Mouse (Mus musculus): ENCODE data around the gene Wee1. TPM values are rescaled to one million over a fixed set of nuclear protein-coding genes. Genes with fewer than 3 reads are reported as not detected.

Wee1 gene
- polyA plus RNA-seq, 1 experiment, result 4.6 TPM

DNA sequence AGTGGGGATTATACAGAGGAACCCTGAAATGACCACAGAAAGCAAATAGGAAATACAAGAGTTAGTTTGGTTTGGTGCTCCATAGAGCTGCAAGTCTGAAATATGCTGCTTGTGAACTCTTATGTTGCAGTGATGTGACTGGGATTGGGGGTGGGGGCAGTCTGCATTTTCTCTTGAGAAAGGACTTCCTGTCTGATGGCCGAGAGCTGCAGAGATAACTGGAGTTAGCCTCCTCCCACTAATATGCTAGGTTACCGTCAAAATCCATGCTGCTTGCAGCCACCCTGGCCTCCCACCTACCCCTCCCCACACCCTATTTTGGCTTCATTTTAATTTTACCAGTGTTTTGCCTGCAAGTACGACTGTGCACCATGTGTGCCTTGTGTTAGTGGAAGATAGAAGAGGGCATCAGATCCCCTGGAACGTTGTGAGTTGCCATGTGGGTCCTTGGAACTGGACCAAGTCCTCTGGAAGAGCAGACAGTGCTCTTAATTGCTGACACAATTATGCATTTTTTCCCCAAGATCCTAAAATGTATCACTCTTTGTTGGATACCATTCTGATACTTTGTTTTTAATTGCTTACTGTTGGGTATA is 11.7 kb upstream of the Wee1 start:
- TF ChIP-seq USF1 (IDR thresholded peaks at IDR 0.05; ENCODE audit: low read depth) (no peak), E2F4 (IDR thresholded peaks at IDR 0.05; ENCODE audit: insufficient read depth) (no peak), POLR2AphosphoS2 (IDR thresholded peaks at IDR 0.05; ENCODE audit: insufficient read length, low read depth) (no peak), TCF12 (IDR thresholded peaks at IDR 0.05; ENCODE audit: insufficient read depth, poor library complexity, severe bottlenecking) (no peak), TCF3 (IDR thresholded peaks at IDR 0.05; ENCODE audit: insufficient read length, low read depth) (no peak), MAX (IDR thresholded peaks at IDR 0.05; ENCODE audit: low read depth) (no peak), REST (IDR thresholded peaks at IDR 0.05; ENCODE audit: insufficient read depth, insufficient read length) (no peak), MYOG (IDR thresholded peaks at IDR 0.05; ENCODE audit: control insufficient read depth in 1 of 3, insufficient read depth in 1 of 3, insufficient read length in 2 of 3, low read depth in 2 of 3) (no peak), SRF (IDR thresholded peaks at IDR 0.05; ENCODE audit: control insufficient read depth, insufficient read length, low read depth) (no peak), POLR2A (IDR thresholded peaks at IDR 0.05; ENCODE audit: insufficient read length, low read depth) (no peak), CEBPB (IDR thresholded peaks at IDR 0.05; ENCODE audit: insufficient read depth, poor library complexity, severe bottlenecking) (no peak), MYOD1 (IDR thresholded peaks at IDR 0.05; ENCODE audit: control insufficient read depth in 1 of 3, insufficient read length in 2 of 3, low read depth in 2 of 3) (no peak)
- Histone ChIP-seq H3ac (ENCODE audit: control insufficient read depth, insufficient read length) (no peak overlapping the region), H3K4me3 (no peak overlapping the region), H3K27me3 (ENCODE audit: control insufficient read depth, insufficient read depth, insufficient read length) (no peaks in the 10 kb centered on the region), H3K36me3 (ENCODE audit: control insufficient read depth, insufficient read depth) (no peaks in the 10 kb centered on the region), H3K79me2 (ENCODE audit: control insufficient read depth, insufficient read depth) (no peaks in the 10 kb centered on the region), H3K4me2 (ENCODE audit: low read depth) (peak overlapping the region; percentile 64)

DNA sequence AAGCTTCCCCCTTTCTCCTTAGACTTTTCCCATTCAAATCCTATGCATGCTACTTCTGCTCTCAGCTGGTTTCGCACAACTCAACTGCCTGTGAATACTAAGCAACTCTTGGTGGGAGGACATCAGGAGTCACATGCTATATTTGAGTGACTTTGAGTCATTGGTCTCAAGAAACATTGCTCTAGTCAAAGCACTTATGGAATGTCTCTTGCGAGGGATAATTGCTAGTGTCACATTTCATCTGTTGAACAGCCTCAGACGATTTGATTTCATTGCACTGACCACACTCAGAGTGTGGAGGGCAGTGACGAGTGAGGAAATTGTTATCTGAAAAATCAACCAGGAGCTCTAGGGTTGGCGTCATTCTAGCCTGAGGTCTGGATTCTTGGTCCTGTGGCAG is 7.1 kb upstream of the Wee1 start:
- peak overlapping the region; percentile 54 for H3K4me2 ChIP-seq (ENCODE audit: low read depth)
- TF ChIP-seq REST (IDR thresholded peaks at IDR 0.05; ENCODE audit: insufficient read depth, insufficient read length) (no peak), CEBPB (IDR thresholded peaks at IDR 0.05; ENCODE audit: insufficient read depth, poor library complexity, severe bottlenecking) (peak; percentile 36; the same call in 1 of the 2 replicates), USF1 (IDR thresholded peaks at IDR 0.05; ENCODE audit: low read depth) (peak; percentile 74)
- H3K36me3 ChIP-seq (ENCODE audit: control insufficient read depth, insufficient read depth), result no peaks in the 10 kb centered on the region
- H3K4me3 ChIP-seq, result no peak overlapping the region
- no peak overlapping the region for H3ac ChIP-seq (ENCODE audit: control insufficient read depth, insufficient read length)
- H3K79me2 ChIP-seq (ENCODE audit: control insufficient read depth, insufficient read depth), result no peaks in the 10 kb centered on the region
- no peaks in the 10 kb centered on the region for H3K27me3 ChIP-seq (ENCODE audit: control insufficient read depth, insufficient read depth, insufficient read length)

GRCm38 (mm10) chr7:110116731-110117291 is 5.0 kb upstream of the Wee1 start:
- H3K79me2 ChIP-seq (ENCODE audit: control insufficient read depth, insufficient read depth), result no peaks in the 10 kb centered on the region
- H3K36me3 ChIP-seq (ENCODE audit: control insufficient read depth, insufficient read depth), result no peaks in the 10 kb centered on the region
- no peaks in the 10 kb centered on the region for H3K27me3 ChIP-seq (ENCODE audit: control insufficient read depth, insufficient read depth, insufficient read length)
- H3K4me2 ChIP-seq (ENCODE audit: low read depth), result peak overlapping the region; percentile 40
- no peak overlapping the region for H3ac ChIP-seq (ENCODE audit: control insufficient read depth, insufficient read length)
- TF ChIP-seq E2F4 (IDR thresholded peaks at IDR 0.05; ENCODE audit: insufficient read depth), result no peak
- TF ChIP-seq POLR2AphosphoS2 (IDR thresholded peaks at IDR 0.05; ENCODE audit: insufficient read length, low read depth), result no peak
- no peak for TF ChIP-seq MYOG (IDR thresholded peaks at IDR 0.05; ENCODE audit: control insufficient read depth in 1 of 3, insufficient read depth in 1 of 3, insufficient read length in 2 of 3, low read depth in 2 of 3)
- TF ChIP-seq SRF (IDR thresholded peaks at IDR 0.05; ENCODE audit: control insufficient read depth, insufficient read length, low read depth), result no peak
- H3K4me3 ChIP-seq, result no peak overlapping the region

GRCm38 (mm10) chr7:110118448-110118847 is 3.4 kb upstream of the Wee1 start:
- Histone ChIP-seq H3ac (ENCODE audit: control insufficient read depth, insufficient read length) (no peak overlapping the region), H3K36me3 (ENCODE audit: control insufficient read depth, insufficient read depth) (no peaks in the 10 kb centered on the region), H3K79me2 (ENCODE audit: control insufficient read depth, insufficient read depth) (peaks cover 6% of the 10 kb centered on the region), H3K4me2 (ENCODE audit: low read depth) (no peak overlapping the region), H3K27me3 (ENCODE audit: control insufficient read depth, insufficient read depth, insufficient read length) (no peaks in the 10 kb centered on the region), H3K4me3 (no peak overlapping the region)
- TF ChIP-seq MYOD1 (IDR thresholded peaks at IDR 0.05; ENCODE audit: control insufficient read depth in 1 of 3, insufficient read length in 2 of 3, low read depth in 2 of 3), result no peak
- TF ChIP-seq REST (IDR thresholded peaks at IDR 0.05; ENCODE audit: insufficient read depth, insufficient read length), result no peak
- TF ChIP-seq USF1 (IDR thresholded peaks at IDR 0.05; ENCODE audit: low read depth), result no peak
- TF ChIP-seq MAX (IDR thresholded peaks at IDR 0.05; ENCODE audit: low read depth), result no peak
- no peak for TF ChIP-seq E2F4 (IDR thresholded peaks at IDR 0.05; ENCODE audit: insufficient read depth)
- no peak for TF ChIP-seq CEBPB (IDR thresholded peaks at IDR 0.05; ENCODE audit: insufficient read depth, poor library complexity, severe bottlenecking)
- TF ChIP-seq SRF (IDR thresholded peaks at IDR 0.05; ENCODE audit: control insufficient read depth, insufficient read length, low read depth), result no peak
- no peak for TF ChIP-seq MYOG (IDR thresholded peaks at IDR 0.05; ENCODE audit: control insufficient read depth in 1 of 3, insufficient read depth in 1 of 3, insufficient read length in 2 of 3, low read depth in 2 of 3)
- no peak for TF ChIP-seq TCF3 (IDR thresholded peaks at IDR 0.05; ENCODE audit: insufficient read length, low read depth)
- TF ChIP-seq TCF12 (IDR thresholded peaks at IDR 0.05; ENCODE audit: insufficient read depth, poor library complexity, severe bottlenecking), result no peak
- TF ChIP-seq POLR2A (IDR thresholded peaks at IDR 0.05; ENCODE audit: insufficient read length, low read depth), result no peak
- TF ChIP-seq POLR2AphosphoS2 (IDR thresholded peaks at IDR 0.05; ENCODE audit: insufficient read length, low read depth), result no peak

GRCm38 (mm10) chr7:110120157-110120784 is 1.6 kb upstream of the Wee1 start:
- Histone ChIP-seq H3ac (ENCODE audit: control insufficient read depth, insufficient read length) (no peak overlapping the region), H3K4me3 (peak overlapping the region; percentile 85)

More at GRCm38 (mm10) chr7:110120157-110120784, 1.6 kb upstream of the Wee1 start:
- TF ChIP-seq USF1 (IDR thresholded peaks at IDR 0.05; ENCODE audit: low read depth) (no peak), MAX (IDR thresholded peaks at IDR 0.05; ENCODE audit: low read depth) (no peak), REST (IDR thresholded peaks at IDR 0.05; ENCODE audit: insufficient read depth, insufficient read length) (no peak), CEBPB (IDR thresholded peaks at IDR 0.05; ENCODE audit: insufficient read depth, poor library complexity, severe bottlenecking) (no peak), MYOD1 (IDR thresholded peaks at IDR 0.05; ENCODE audit: control insufficient read depth in 1 of 3, insufficient read length in 2 of 3, low read depth in 2 of 3) (no peak), TCF3 (IDR thresholded peaks at IDR 0.05; ENCODE audit: insufficient read length, low read depth) (no peak), SRF (IDR thresholded peaks at IDR 0.05; ENCODE audit: control insufficient read depth, insufficient read length, low read depth) (no peak), MYOG (IDR thresholded peaks at IDR 0.05; ENCODE audit: control insufficient read depth in 1 of 3, insufficient read depth in 1 of 3, insufficient read length in 2 of 3, low read depth in 2 of 3) (no peak), E2F4 (IDR thresholded peaks at IDR 0.05; ENCODE audit: insufficient read depth) (no peak), TCF12 (IDR thresholded peaks at IDR 0.05; ENCODE audit: insufficient read depth, poor library complexity, severe bottlenecking) (no peak), POLR2AphosphoS2 (IDR thresholded peaks at IDR 0.05; ENCODE audit: insufficient read length, low read depth) (no peak), POLR2A (IDR thresholded peaks at IDR 0.05; ENCODE audit: insufficient read length, low read depth) (no peak)
- H3K4me2 ChIP-seq (ENCODE audit: low read depth), result peak overlapping the region; percentile 97
- H3K36me3 ChIP-seq (ENCODE audit: control insufficient read depth, insufficient read depth), result no peaks in the 10 kb centered on the region
- H3K79me2 ChIP-seq (ENCODE audit: control insufficient read depth, insufficient read depth), result peaks cover 25% of the 10 kb centered on the region
- no peaks in the 10 kb centered on the region for H3K27me3 ChIP-seq (ENCODE audit: control insufficient read depth, insufficient read depth, insufficient read length)
